Mouse (Mus musculus): ENCODE measurements around the gene Paqr5.

Gene Paqr5

DNA sequence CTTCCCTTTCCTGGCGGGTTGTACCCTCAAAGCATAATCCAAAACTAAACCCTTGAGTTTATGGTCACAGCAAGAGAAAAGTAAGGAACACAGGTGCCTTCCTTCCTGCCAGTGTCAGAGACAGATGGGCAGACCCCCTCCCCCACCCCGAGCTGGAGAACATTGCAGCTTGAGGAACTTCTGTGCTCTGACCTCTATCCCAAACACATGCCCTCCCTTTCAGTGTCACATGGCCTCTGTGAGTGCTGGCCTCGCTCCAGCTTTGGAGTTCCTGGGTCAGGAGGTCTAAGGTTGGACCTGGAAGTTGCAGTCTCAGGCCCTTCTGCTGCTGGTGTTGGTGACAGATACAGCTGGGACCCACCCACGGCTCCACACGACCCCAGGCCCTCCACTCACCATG is 65.9 kb downstream of the Paqr5 start:
- no peak for DNase-seq (ENCODE audit: low read depth, low spot score)

DNA sequence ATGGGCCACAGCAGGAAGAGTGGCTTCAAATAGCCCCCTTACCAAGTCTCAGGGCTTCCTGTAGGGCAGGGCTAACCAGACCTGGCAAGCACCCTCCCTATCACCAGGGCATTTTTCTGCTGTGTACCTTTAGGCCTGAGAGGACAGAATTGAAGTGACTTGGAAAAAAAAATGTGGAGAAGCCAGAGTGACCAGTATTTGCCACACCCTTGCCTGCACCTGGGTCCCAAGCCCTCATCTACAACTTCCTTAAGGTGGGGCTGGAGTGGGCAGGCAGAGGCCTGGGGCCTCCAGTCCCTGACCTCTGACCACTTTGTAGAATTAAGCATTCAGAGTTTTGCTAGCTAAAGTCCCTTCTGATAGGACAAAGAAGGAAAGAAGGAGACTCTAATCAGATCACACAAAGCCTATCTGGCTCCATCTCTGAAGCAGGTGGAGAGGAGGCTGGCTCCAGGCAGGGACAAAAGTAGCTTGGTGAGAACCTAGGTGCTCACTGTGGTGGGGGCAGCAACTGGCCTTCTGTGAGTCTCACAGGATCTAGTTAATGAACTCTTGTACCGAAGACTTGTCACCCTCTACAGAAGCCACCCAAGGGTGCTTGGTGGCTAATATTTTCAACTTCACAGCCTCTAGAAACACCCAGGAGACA is 66.6 kb downstream of the Paqr5 start:
- no peak for DNase-seq (ENCODE audit: low read depth, low spot score)

DNA sequence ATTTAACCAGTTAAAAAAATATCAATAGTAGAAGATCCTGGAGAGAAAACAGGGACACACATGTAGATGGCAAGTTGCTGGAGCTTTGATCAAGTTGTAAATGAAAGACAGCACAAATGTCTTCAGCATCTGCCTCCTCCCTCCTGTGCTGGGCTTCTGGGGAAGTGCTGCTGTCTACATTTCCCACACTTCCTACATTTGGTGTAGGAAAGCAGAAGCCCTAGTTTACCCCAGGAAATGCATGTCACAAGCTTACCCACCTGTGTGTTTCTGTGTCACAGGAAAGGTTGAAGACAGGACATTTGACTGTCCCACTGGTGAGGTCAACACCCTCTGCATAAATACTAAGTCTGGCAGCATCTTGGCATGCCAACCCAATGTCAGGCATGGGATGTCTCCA is 71.9 kb downstream of the Paqr5 start:
- no peak for DNase-seq (ENCODE audit: low read depth, low spot score)

GRCm38 (mm10) chr9:61952241-61952640 is 74.4 kb downstream of the Paqr5 start:
- DNase-seq (ENCODE audit: low read depth, low spot score), result no peak

DNA sequence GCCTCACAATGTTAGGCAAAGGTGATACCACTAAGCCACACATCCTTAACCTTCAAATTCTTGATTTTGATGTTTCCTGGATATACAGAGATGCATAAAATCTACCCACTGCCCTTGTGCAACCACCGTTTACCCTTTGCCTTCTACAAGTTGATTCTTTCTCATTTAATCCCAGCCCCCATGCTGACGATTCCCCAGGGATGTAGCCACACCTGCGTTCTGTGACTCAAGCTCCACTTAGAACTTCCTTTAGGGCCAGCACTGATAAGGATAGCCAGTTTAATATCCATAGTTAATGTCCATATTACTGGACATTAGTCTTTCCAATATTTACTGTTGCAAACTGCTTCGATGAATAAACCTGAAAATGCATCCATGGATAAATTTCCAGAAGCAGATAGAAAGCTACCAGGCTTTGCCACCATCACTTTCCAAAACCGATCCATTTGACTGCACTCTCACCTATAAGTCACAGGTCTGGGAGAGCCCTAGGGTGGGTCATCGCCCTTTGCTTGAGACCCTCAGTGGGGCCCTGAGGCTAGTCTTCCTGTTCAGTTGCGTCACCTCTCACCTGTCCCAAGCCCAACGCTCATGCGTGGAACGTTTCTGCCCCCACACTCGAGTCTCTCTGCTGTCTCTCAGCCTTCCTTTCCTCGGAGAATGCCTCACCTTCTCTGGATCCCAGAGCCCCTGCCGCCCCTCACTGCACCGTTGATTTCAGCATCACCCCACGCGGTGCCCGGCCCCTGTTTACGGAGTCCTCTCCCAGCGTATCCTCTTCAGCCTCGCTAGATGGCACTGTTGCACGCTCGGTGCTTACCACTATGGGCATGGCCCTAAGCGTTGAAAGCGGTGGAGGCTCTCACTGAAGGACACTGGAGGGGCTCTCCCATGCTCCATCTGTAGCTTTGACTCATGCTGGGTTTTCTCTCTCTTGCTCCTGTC is 79.0 kb downstream of the Paqr5 start:
- DNase-seq (ENCODE audit: low read depth, low spot score), result peak; percentile 69

GRCm38 (mm10) chr9:61946623-61947401 is 79.8 kb downstream of the Paqr5 start, which contains the start of gene Kif23:
TSS of gene Kif23 (minus strand) at chr9:61946774.
- peak; percentile 82 for DNase-seq (ENCODE audit: low read depth, low spot score)

GRCm38 (mm10) chr9:61945973-61946611 is 80.6 kb downstream of the Paqr5 start:
- DNase-seq (ENCODE audit: low read depth, low spot score), result no peak

DNA sequence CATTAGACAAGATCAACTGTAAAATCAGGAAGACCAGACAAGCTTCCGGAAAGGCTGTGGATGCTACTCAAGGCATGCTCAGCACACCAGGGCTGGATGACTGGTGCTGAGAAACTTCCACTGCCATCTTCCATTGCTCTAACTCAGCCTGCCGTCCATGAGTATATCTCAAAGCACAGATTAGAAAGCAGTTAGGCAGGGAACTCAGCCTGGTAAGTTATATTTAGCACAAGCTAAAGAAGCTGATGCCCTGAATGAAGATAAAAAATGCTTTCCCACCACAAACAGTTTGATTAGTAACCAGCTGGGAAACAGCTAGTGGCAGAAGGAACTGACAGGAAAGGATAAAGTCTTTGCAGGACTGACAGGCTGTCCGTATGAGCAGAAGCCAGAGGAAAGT is 85.6 kb downstream of the Paqr5 start:
- DNase-seq (ENCODE audit: low read depth, low spot score), result no peak

DNA sequence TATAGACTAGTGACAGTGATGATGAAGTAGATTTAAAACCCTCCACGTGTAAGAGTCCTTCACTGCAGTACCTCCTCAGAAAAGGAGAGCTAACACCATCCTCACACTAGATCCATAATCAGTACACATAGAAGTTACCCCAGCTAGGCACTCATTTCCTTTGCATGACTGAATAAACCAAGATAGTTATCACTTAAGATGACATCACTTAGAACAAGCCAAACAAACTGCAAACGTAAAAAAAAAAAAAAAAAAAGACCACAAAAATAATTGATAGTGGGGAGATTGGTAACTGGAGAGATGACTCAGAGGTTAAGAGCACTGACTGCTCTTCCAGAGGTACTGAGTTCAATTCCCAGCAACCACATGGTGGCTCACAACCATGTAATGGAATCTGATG is 93.3 kb downstream of the Paqr5 start:
- no peak for DNase-seq (ENCODE audit: low read depth, low spot score)

- DNase-seq (ENCODE audit: low read depth, low spot score), result no peak
These were observed 94.6 kb downstream of the Paqr5 start for GRCm38 (mm10) chr9:61932009-61932408.

DNA sequence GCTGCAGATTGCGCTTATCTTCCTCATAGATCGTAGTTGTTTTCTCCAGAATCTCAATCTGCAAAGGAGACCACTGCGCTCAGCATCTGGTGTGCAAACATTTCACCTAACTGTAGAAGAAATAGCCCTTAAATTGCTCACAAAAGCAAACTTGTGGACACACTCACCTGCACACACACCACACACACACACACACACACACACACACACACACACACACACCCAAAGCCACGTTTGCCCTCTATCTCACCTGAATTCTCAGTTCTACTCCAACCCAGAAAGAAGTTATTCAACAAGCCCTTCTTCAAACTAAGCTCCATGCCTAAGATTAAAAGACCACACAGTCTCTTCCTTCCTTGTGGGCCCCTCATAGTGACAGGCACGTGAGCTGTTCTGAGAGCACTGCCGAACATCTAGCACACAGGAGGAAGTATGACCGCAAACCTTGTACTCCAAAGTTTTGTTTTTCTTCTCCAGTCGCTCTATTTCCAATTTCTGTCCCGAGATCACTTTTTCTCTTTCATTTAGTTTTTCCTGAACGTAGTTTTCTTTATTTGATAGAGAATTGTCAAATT is 101.5 kb downstream of the Paqr5 start:
- no peak for DNase-seq (ENCODE audit: low read depth, low spot score)

GRCm38 (mm10) chr9:61920331-61920730 is 106.3 kb downstream of the Paqr5 start:
- no peak for DNase-seq (ENCODE audit: low read depth, low spot score)

GRCm38 (mm10) chr9:61919464-61919863 is 107.2 kb downstream of the Paqr5 start:
- DNase-seq (ENCODE audit: low read depth, low spot score), result no peak

GRCm38 (mm10) chr9:61917436-61917835 is 109.2 kb downstream of the Paqr5 start:
- no peak for DNase-seq (ENCODE audit: low read depth, low spot score)

DNA sequence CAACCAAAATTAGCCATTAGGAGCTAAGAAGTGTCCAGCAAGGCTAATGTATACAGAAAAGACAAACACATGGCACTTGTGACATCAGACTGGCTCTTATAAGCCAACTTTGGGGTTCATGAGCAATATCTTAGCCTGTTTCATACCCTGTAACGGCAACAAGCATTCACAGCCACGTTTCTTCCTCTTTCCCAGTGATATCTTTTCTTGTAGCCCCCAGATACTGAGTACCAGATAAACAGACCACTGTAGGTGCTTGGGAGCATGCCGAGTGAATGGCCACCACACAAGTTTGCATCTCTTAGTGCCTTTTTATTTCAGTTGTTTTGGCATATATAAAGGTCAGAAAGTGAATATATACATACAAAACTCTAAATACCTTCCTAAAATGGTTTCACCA is 109.7 kb downstream of the Paqr5 start:
- no peak for DNase-seq (ENCODE audit: low read depth, low spot score)

DNA sequence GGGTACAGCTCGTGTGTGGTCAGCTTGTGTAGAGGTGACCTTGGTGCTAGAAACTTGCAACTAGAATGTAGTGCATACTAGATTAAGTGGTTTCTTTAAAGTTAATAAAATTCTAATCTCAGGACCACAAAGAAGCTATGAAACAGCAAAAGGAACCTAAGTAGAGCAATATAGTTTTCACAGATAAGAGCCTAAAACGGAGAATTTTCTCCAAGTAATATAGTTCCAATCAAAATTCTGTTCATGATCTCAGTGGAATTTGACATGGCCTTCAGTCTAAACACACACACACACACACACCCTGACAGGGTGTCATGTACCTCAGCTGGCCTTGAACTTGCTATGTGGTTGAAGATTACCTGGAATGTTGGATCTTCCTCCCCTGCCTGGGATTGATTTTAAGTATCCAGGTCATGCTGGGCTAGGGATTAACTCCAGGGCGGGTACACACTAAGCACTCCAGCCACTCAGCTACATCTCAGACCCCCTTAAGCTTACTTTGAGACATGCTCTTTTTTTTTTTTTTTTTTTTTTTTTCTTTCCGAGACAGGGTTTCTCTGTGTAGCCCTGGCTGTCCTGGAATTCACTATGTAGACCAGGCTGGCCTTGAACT is 111.2 kb downstream of the Paqr5 start:
- DNase-seq (ENCODE audit: low read depth, low spot score), result no peak

DNA sequence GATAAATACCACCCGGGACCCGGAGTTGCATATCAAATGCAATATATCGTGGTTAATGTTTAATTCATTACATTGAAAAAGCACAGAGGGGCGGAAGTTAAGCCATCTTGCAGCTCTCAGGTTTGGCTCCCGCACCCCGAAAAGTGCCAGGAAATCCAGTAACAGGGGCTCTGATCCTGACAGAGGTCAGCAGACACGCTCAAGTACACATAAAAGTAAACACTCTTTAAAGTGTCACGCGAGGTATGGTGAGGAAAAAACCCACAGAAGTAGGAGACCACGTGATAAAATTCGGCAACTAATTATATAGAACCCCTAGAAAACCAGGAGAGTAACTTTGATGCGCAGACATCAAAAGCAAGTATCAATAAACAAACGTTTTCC is 111.7 kb downstream of the Paqr5 start:
- no peak for DNase-seq (ENCODE audit: low read depth, low spot score)

- DNase-seq (ENCODE audit: low read depth, low spot score), result peak; percentile 94
These were observed 112.3 kb downstream of the Paqr5 start, which contains the start of gene Rplp1 for GRCm38 (mm10) chr9:61914203-61914916. TSS of gene Rplp1 (minus strand) at chr9:61914542.

DNA sequence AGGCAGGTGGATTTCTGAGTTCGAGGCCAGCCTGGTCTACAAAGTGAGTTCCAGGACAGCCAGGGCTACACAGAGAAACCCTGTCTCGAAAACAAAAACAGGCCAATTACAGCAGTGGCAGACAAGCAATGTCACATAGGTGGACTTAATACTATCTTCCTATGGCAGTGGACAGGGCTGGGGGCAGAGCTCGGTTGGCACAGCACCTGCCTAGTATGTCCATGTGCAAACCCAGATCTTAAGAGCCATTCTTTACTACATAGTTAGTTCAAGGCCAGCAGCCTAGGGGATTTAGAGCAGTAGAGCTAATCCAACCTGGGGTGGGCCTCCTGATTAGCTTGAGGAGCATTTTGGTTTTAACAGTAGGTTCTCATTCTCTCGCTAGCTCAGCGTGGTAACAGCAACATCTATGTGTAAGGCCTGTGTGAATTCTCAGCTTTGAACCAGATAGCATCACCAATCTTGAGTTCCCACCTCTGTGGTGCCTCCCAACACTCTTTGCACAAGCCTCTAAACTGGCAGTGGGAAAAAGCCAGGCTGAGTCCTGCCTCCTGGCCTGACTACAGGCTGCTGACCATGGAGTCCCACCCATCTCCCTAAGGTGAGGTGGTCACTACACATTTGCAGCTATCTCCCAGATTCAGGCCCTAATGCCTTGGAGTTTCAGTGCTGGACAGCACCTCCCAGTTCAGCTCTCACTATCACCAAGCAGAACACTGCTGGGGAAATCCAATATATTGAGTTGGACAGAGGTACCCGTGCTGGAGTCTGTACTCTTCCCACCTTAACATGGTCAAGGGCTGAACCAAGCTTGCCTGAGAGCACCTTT is 115.1 kb downstream of the Paqr5 start:
- DNase-seq (ENCODE audit: low read depth, low spot score), result no peak

Measured in brain, embryonic 18.5 days (tissue).